Mouse (Mus musculus): ENCODE measurements around the gene Otud4.
"Not testable (repeated sequence)": the region's sequence is repeated elsewhere in the genome, so short reads cannot be mapped to it uniquely, and the experiment has no call there.

Otud4 gene

GRCm38 (mm10) chr8:79639586-79640451 lies at the start of gene Otud4:
Gene Otud4 (plus strand): TSS chr8:79639618.
- in situ Hi-C loops (cut with MboI, MseI), result loop anchor here (10.0 kb wide), 1 partner anchor 55 kb away; no protein-coding TSS in a partner anchor

- in situ Hi-C loops (cut with MboI, MseI), result no loop called here
These were observed 38.5 kb upstream of the Otud4 start for GRCm38 (mm10) chr8:79600962-79601361.

GRCm38 (mm10) chr8:79603204-79603603 lies 36.2 kb upstream of the Otud4 start:
- in situ Hi-C loops (cut with MboI, MseI), result not testable (repeated sequence)

GRCm38 (mm10) chr8:79606225-79606624 lies 33.2 kb upstream of the Otud4 start:
- in situ Hi-C loops (cut with MboI, MseI), result no loop called here

- in situ Hi-C loops (cut with MboI, MseI), result no loop called here
These were observed 32.6 kb upstream of the Otud4 start for GRCm38 (mm10) chr8:79606751-79607300.

- in situ Hi-C loops (cut with MboI, MseI), result no loop called here
These were observed 30.7 kb upstream of the Otud4 start for GRCm38 (mm10) chr8:79608701-79609100.

GRCm38 (mm10) chr8:79610268-79610667 lies 29.1 kb upstream of the Otud4 start:
- in situ Hi-C loops (cut with MboI, MseI), result no loop called here

- in situ Hi-C loops (cut with MboI, MseI), result no loop called here
These were observed 27.1 kb upstream of the Otud4 start for GRCm38 (mm10) chr8:79612298-79612697.

- in situ Hi-C loops (cut with MboI, MseI), result no loop called here
These were observed 26.5 kb upstream of the Otud4 start for GRCm38 (mm10) chr8:79612965-79613364.

- in situ Hi-C loops (cut with MboI, MseI), result no loop called here
These were observed 23.6 kb upstream of the Otud4 start for GRCm38 (mm10) chr8:79615741-79616350.

- in situ Hi-C loops (cut with MboI, MseI), result no loop called here
These were observed 20.5 kb upstream of the Otud4 start for GRCm38 (mm10) chr8:79618906-79619305.

- in situ Hi-C loops (cut with MboI, MseI), result no loop called here
These were observed 20.1 kb upstream of the Otud4 start for GRCm38 (mm10) chr8:79619353-79619752.

- in situ Hi-C loops (cut with MboI, MseI), result no loop called here
These were observed 19.4 kb upstream of the Otud4 start for GRCm38 (mm10) chr8:79620000-79620399.

- in situ Hi-C loops (cut with MboI, MseI), result no loop called here
These were observed 18.7 kb upstream of the Otud4 start for GRCm38 (mm10) chr8:79620489-79621276.

GRCm38 (mm10) chr8:79622346-79622745 lies 17.1 kb upstream of the Otud4 start:
- in situ Hi-C loops (cut with MboI, MseI), result no loop called here

- in situ Hi-C loops (cut with MboI, MseI), result no loop called here
These were observed 16.1 kb upstream of the Otud4 start for GRCm38 (mm10) chr8:79623351-79623750.

- in situ Hi-C loops (cut with MboI, MseI), result no loop called here
These were observed 15.0 kb upstream of the Otud4 start for GRCm38 (mm10) chr8:79624416-79624815.

- in situ Hi-C loops (cut with MboI, MseI), result no loop called here
These were observed 13.2 kb upstream of the Otud4 start for GRCm38 (mm10) chr8:79626213-79626612.

- in situ Hi-C loops (cut with MboI, MseI), result no loop called here
These were observed 3.9 kb upstream of the Otud4 start for GRCm38 (mm10) chr8:79635491-79635890.

GRCm38 (mm10) chr8:79636151-79636550 lies 3.3 kb upstream of the Otud4 start:
- in situ Hi-C loops (cut with MboI, MseI), result no loop called here

GRCm38 (mm10) chr8:79637237-79637636 lies 2.2 kb upstream of the Otud4 start:
- in situ Hi-C loops (cut with MboI, MseI), result no loop called here

Measured in T-helper 1 cell (primary cell).